ENCODE assay signal across 9 mouse cellular contexts in genomic region chr5:134901012-134901643, GRCm38 (mm10). TPM values are rescaled to one million over a fixed set of nuclear protein-coding genes. Genes with fewer than 3 reads are reported as not detected.
DNase-seq lines count a peak whose midpoint lies in the region; TF ChIP-seq lines count a peak whose summit lies in the region.
"Had no signal": no experiment of that assay in that cellular context is flagged by ENCODE, and none has a peak within 500 bp of the region (broad histone marks: within the 10 kb centered on the region; RNA-seq: fewer than 3 reads in every experiment).

No protein-coding gene starts in this region.

- H3K4me1 ChIP-seq in cortical plate, adult 2 months (ENCODE audit: control insufficient read depth, insufficient read depth, low read length), result no peaks in the 10 kb centered on the region

- H3K27ac ChIP-seq in cortical plate, adult 2 months (ENCODE audit: insufficient read depth, low read length), result no peak overlapping the region

- peak; percentile 65 for TF ChIP-seq CTCF in cortical plate, adult 2 months (IDR thresholded peaks at IDR 0.05; ENCODE audit: extremely low read depth, insufficient read depth, low read length)

- intact Hi-C loops in left cerebral cortex, postnatal 25 days (cut with DNase I), result loop anchor here (1.0 to 10.0 kb wide), 3 partner anchors 153 to 406 kb away; no protein-coding TSS in a partner anchor

- no peak overlapping the region for H3K4me3 ChIP-seq in cortical plate, adult 2 months (ENCODE audit: insufficient read depth, low read length)

- TF ChIP-seq POLR2A in cortical plate, adult 2 months (IDR thresholded peaks at IDR 0.05; ENCODE audit: extremely low read depth, insufficient read depth, low read length), result no peak

- DNase-seq in heart, adult 8-10 months (ENCODE audit: low spot score), result peak; percentile 76
- no peak for DNase-seq in heart, adult 11 months
- DNase-seq in MN1 (ENCODE audit: low spot score), result peak; percentile 88
- peak; percentile 63 for DNase-seq in hindlimb bud, embryonic 11.5 days (ENCODE audit: extremely low spot score, low read depth, low spot score)
- peak; percentile 28 to 56 for DNase-seq in left cerebral cortex, postnatal 25 days (ENCODE audit: low spot score in 2 of 2)
- peak; percentile 29 for DNase-seq in retina, postnatal 7 days (ENCODE audit: low read depth, low spot score)
- DNase-seq in thymus, postnatal 36 days, result no peak

RNA-seq across cellular contexts. Expression of gene Tmem270, which starts 5.4 kb away (rescaled TPM):
- total RNA-seq in heart, adult 8-10 months (2022), result not detected
- not detected in 2 replicates for polyA plus RNA-seq in cortical plate, adult 2 months (2012; rRNA removed)
- not detected for total RNA-seq in left cerebral cortex, postnatal 25 days (2021)
- total RNA-seq: layer of hippocampus, postnatal 25 days had no signal

RNA-seq across cellular contexts. Expression of gene Cldn13, which starts 14.2 kb away (rescaled TPM):
- total RNA-seq in heart, adult 8-10 months (2022), result not detected
- polyA plus RNA-seq in cortical plate, adult 2 months (2012; rRNA removed), result not detected in 2 replicates
- total RNA-seq in left cerebral cortex, postnatal 25 days (2021), result not detected
- total RNA-seq: layer of hippocampus, postnatal 25 days had no signal

RNA-seq across cellular contexts. Expression of gene Mettl27, which starts 31.0 kb away (rescaled TPM):
- total RNA-seq in heart, adult 8-10 months (2022), result 10 to 100 TPM in 1 of 4 experiments, 1 to 10 TPM in 3; 6.3 to 11.9 (median 7.9) TPM
- 15.1 TPM in 2 replicates for polyA plus RNA-seq in cortical plate, adult 2 months (2012; rRNA removed)
- total RNA-seq in left cerebral cortex, postnatal 25 days (2021), result 1 to 10 TPM; 9.0 to 9.8 TPM

RNA-seq across cellular contexts. Expression of gene Cldn4, which starts 45.6 kb away (rescaled TPM):
- not detected for total RNA-seq in heart, adult 8-10 months (2022)
- 0.04 and 0.08 TPM in 2 replicates for polyA plus RNA-seq in cortical plate, adult 2 months (2012; rRNA removed)
- total RNA-seq in left cerebral cortex, postnatal 25 days (2021), result not detected
- total RNA-seq: layer of hippocampus, postnatal 25 days had no signal

Comparison
In these comparisons a context has a peak if more than half of its experiments do, and no peak if none do; other contexts are left out.
1. DNase-seq: peak in heart, adult 8-10 months (single experiment), MN1 (single experiment), hindlimb bud, embryonic 11.5 days (single experiment), left cerebral cortex, postnatal 25 days (2 of 2) and retina, postnatal 7 days (single experiment); none in heart, adult 11 months (single experiment) and thymus, postnatal 36 days (0 of 2).